Mouse (Mus musculus): ENCODE measurements around the gene Inca1.

DNA sequence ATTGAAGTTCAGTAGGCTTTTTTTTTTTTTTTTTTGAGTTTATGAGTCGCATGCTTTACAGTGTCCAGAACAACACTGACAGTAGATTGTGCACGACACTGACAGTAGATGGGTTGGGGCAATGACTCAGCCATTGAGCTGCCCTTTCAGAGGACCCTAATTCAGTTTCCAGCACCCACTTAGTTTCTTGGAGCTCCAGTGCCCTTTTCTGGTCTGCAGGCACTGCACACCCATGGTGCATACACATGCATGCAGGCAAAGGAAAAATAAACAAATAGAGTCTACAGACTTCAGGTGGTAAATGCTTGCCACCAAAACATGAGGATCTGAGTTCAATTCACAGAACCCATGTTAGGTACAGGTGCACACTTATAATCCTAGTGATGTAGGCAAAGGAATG lies 26.6 kb upstream of the Inca1 start:
- TF ChIP-seq POLR2A (IDR thresholded peaks at IDR 0.05; ENCODE audit: insufficient read depth, low read length) = no peak
- no peak for TF ChIP-seq CTCF (IDR thresholded peaks at IDR 0.05; ENCODE audit: low read depth, low read length)
- TF ChIP-seq EP300 (IDR thresholded peaks at IDR 0.05; ENCODE audit: insufficient read depth, low read depth, low read length) = no peak
